Mouse (Mus musculus) heart, postnatal 25 days (tissue): ENCODE measurements around the gene Scube1. TPM values are rescaled to one million over a fixed set of nuclear protein-coding genes. Genes with fewer than 3 reads are reported as not detected.
A peak's percentile ranks its signal among the peaks of the same experiment; 100 is the strongest.

Experiments
- DNase-seq: peaks from one replicate; pipeline ENCODE4 v3.0.0; 2022; ENCODE audit warnings: low spot score
- intact Hi-C: fragments of 180-260 bp; cut with DNase I; formaldehyde crosslinking; loops from one replicate; pipeline ENCODE4 v1.15.1; 2025
- total RNA-seq, 2 experiments: library from RNA; stranded (reverse); gene quantifications; 2 replicates each; pipeline ENCODE4 v1.2.3; 2021

Gene Scube1
- total RNA-seq, 2 experiments from 2014 or later: 1.1 to 1.2 TPM

- intact Hi-C loops: no loop called here
- no peak for DNase-seq
Observed at GRCm38 (mm10) chr15:83712798-83713197, 12.0 kb downstream of the Scube1 start.

GRCm38 (mm10) chr15:83712361-83712760 lies 12.5 kb downstream of the Scube1 start:
- intact Hi-C loops: no loop called here
- DNase-seq: no peak

DNA sequence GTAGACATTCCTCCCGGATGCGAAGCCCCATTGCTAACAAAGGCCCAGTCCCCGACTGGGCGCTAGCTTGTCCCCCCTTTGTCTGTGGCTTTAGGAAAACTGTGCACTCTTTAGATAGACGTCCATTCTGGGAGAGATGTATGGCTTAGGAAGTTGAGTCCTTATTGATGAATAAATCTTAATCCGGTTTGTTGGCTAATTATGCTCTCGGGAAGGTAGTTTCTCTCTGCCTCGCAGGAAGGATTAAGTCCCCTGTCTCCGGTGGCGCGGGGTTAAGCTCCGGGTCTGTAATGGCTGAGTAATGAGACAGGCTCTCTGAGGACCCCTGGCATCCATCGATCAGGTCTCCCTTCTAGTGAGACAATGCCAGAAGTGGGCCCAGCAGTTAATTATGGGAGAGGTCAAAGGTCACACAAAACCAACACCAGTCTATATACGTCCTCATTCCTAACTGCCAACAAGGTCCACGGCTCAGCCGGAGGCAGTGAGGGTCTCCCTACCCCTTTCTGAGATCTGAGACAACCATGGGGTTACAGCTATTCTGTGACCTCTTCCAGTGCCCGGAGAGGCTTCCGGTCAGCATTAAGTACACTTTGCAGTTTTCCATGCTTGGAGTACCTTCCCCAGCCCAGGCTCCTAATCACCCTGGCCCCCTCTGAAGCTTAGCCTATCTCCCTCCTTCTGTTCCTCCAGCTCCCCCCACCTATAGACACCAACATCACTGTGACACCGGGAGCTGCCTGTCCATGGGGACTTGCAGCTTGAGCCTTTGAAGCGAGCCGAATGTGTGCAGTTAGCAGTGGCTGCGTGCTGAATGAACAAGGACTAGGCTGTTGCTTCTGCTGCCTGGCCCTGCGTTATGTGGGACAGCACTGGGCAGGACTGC lies 14.7 kb downstream of the Scube1 start:
- intact Hi-C loops: no loop called here
- no peak for DNase-seq

DNA sequence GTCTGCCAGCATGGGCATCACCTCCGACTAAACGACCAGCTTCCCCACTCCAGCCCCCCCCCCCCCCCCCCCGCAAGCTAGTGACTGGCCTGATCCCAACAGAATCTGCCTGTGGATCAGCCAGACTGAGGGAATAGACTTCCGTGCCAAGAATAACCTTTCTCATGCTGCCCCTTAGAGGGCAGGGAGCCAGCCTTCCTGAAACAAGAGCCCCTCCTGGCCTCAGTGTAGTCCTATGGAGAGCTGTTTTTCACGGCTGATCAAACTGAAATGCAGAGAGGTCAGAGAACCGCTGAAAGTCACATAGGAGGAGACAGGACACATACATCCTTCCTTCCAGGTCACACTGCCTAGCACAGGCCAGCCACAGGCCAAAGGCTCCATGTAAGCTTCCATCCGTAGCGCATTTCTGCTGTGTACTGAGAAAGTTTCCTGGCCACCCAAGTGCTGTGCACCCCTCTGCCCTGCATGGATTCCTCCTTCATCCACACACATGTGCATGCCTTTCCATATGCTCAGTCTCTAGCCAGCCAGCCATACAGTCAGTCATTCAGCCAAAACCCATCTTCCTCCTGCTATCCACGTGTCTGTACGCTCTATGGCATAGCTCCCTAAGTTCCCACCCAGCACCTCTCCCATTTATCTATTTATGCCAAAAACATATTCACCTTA lies 18.2 kb downstream of the Scube1 start:
- intact Hi-C loops: no loop called here

DNA sequence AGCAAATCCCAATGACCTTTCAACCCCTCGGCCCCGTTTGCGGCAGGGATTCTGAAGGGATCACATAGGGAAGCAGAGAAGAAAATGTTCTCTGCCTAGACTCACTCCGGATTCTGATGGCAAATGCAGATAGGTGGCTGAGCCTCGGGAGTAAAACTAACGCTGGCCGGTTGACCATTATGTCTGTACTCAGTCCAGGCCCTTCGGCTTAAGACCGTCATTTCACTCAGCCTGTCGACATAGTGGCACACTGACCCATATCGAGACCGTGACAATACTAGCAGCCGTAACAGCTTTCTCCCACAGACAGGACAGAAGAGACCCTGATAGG lies 24.3 kb downstream of the Scube1 start:
- DNase-seq: no peak
- intact Hi-C loops: no loop called here

More for the DNA sequence above, 18.2 kb downstream of the Scube1 start:
- no peak for DNase-seq

- intact Hi-C loops: no loop called here
- no peak for DNase-seq
Observed at GRCm38 (mm10) chr15:83699834-83700592, 24.8 kb downstream of the Scube1 start.

- intact Hi-C loops: no loop called here
Observed at GRCm38 (mm10) chr15:83699132-83699833, 25.5 kb downstream of the Scube1 start.

DNA sequence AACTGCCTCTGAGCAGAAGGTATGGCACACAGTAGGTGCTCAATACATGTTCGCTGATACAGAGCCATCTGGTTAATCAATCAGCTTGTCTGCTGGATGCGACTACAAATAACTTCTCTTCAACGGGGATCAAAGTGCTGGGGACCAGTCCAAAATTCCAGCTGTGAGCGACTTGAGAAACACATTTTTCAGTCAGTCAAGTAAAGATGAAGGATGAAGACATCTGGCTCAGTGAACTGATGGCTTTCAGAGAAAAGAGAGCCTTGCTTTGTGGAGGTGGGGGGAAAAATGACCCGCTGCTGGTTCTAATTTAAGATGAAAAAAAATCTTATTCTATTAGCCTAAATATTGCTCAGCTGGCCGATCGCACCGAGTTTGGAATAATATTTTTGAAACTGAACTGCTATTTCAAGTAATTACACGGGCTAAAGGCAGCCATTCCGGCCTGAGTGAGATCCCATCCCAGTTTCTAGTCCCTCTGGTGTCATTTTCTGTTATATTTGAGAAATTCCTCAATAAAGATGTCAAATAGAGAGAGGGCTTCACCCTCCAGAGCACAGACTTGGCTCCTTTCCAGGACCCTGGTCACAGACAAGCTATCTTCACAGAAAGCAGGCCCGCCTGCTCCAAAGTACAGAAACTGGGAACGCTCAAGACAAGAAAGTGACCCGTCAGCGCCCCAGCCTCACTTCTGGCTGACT lies 28.0 kb downstream of the Scube1 start:
- no peak for DNase-seq

More at GRCm38 (mm10) chr15:83699132-83699833, 25.5 kb downstream of the Scube1 start:
- DNase-seq: no peak

DNA sequence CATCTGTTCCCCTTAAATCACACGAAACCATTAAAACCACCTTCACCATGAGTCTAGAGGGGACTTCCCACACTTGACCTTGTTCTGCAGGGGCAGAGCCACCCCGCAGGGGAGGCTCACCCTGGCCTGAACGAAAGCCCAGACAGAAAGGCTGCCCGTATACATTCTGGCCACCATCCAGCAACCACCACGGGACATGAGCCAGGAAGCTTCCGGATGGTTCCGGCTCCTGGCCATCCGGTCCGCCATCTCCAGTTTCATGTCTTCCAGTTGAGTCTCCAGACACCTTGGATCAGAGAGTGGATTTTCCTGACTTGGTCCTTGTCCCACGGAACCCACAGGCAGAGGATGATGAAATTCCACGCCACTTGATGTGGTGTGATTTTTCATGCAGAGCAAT lies 29.7 kb downstream of the Scube1 start:
- intact Hi-C loops: no loop called here
- DNase-seq: no peak

More for the DNA sequence above, 28.0 kb downstream of the Scube1 start:
- intact Hi-C loops: no loop called here

- DNase-seq: peak; percentile 9
- intact Hi-C loops: no loop called here
Observed at GRCm38 (mm10) chr15:83691901-83692361, 32.9 kb downstream of the Scube1 start.

GRCm38 (mm10) chr15:83689946-83690345 lies 34.9 kb downstream of the Scube1 start:
- DNase-seq: no peak
- intact Hi-C loops: no loop called here

GRCm38 (mm10) chr15:83686601-83687000 lies 38.2 kb downstream of the Scube1 start:
- intact Hi-C loops: no loop called here

DNA sequence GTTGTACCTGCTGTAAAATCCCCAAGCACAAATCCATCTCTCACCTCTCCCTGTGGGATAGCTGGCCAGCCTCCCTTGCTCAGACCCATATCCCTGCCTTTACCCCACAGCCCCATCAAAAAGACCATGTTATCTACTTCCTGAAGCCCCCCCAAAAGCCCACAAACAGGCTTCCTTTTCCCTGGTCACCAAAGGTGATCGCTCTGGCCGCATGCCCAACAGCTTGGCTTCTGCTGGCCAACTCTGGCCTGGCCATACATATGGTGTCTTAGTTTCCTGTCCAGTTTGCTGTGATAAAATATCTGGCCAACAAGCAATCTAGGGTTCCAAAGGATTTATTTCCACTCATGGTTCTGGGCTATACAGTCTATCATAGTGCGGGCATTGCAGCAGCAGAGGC lies 38.9 kb downstream of the Scube1 start:
- intact Hi-C loops: no loop called here
- DNase-seq: no peak

More at GRCm38 (mm10) chr15:83686601-83687000, 38.2 kb downstream of the Scube1 start:
- DNase-seq: no peak

GRCm38 (mm10) chr15:83683051-83683561 lies 41.7 kb downstream of the Scube1 start:
- intact Hi-C loops: no loop called here
- no peak for DNase-seq

DNA sequence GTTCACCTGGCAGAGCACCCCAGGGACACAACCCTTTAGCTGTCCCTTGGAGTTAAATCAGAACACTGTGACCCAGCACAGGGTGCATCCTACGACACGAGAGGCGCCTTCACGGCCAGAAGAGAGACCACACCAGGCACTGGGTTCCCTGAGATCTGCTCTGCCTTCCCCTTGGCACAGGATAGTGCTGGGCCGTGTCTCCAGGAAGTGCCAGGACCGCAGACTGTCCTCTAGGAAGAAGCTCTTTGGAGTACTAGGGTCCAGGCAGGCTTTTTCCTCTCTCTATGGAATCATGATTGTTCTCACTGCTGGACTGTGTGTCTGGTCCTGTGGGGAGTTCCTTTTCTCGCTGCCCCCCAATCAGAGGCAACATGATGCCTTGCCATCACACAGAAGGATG lies 44.5 kb downstream of the Scube1 start:
- no peak for DNase-seq
- intact Hi-C loops: no loop called here

DNA sequence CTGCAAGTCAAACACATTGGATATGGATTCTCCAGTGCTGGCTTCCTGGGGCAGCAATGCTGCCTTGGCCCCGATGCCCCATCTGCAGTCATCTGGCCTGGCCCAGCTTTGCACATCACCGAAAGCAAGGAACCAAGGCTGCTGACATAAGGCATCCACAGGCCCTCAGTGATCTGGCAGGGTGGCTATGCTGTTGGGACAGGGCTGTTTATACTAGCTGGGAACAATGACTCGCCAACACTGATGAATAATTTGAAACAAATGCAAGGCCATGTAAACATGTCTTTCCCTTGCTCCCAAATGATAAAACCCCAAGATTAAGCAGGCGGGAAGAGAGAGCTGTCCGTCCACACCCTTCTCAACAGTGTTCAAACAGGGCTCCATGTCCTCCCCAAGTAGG lies 45.1 kb downstream of the Scube1 start:
- intact Hi-C loops: no loop called here
- DNase-seq: no peak

DNA sequence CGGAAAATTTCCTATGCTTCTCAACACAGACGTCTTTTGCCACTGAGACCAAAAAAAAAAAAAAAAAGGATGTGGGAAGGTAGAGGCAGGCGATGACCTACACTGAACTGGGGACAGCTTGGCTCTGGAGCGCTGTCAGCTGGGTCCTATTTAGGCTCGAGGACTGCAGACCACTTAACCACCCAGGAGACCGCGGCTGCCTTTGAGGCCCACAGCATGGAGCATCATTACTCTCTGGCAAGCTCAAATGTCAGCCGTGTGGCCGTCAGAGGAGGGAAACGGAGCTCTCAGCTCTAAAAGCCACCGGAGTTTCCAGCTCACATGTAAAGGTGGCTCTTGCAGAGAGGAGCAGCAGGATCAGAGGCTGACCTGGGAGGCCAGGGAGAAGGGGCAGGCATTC lies 46.2 kb downstream of the Scube1 start:
- DNase-seq: no peak
- intact Hi-C loops: no loop called here

DNA sequence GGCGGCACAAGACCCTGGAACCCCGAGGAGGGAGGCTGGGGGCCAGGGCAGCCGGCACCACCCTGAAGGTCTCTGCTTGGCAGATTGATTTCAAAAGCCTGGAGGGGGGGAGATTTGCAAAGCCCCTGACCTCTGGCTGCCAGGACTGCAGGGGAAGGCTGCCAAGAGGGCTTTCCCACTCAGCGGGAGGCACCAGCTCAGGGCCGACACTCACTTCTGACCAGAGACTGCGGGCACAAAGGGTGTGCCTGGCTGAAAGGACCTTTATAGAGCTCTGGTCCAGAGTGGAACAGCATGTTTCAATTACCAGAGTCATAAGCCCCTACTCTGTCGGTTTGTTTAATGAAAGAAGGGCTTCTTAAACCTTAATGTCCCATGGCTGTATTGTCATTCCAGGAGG lies 46.7 kb downstream of the Scube1 start:
- no peak for DNase-seq
- intact Hi-C loops: no loop called here

DNA sequence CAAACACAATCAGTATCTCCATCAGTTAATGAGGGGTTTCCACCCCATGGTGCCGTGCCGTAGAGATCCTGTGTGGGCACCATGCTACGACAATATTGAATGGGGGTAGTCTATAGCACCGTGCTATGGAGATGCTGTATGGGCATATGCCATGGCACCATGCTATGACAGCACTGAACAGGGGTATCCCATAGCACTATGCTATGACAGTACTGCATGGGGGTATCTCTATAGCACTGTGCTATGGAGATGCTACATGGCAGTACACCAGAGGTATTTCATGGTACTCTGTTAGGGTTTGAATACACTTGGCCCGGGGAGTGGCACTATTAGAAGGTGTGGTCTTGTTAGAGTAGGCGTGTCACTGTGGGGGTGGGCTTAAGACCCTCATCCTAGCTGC lies 47.7 kb downstream of the Scube1 start:
- intact Hi-C loops: no loop called here

More for the DNA sequence above, 47.7 kb downstream of the Scube1 start:
- DNase-seq: no peak
